Mouse (Mus musculus): ENCODE measurements around the gene Mbtps2.

The Mbtps2 gene

GRCm38 (mm10) chrX:157501871-157502270 is 96.6 kb downstream of the Mbtps2 start:
- no peak for DNase-seq

DNA sequence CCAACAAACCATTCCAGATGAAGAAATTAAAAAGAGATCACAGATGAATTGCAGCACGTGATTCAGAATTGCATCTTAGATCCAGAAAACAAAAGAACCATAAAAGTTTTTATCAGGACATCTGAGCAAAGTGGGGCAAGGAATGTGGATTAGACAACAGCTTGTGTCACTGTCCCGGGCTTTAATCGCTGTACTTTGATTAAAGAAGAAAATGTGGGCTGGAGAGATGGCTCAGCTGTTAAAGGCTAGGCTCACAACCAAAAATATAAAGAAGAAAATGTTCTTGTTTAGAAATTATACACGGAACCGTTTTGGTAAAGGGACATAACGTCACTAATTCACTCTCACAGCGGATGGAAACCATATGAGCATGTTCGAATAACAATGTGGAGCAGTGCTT is 98.5 kb downstream of the Mbtps2 start:
- no peak for DNase-seq

DNA sequence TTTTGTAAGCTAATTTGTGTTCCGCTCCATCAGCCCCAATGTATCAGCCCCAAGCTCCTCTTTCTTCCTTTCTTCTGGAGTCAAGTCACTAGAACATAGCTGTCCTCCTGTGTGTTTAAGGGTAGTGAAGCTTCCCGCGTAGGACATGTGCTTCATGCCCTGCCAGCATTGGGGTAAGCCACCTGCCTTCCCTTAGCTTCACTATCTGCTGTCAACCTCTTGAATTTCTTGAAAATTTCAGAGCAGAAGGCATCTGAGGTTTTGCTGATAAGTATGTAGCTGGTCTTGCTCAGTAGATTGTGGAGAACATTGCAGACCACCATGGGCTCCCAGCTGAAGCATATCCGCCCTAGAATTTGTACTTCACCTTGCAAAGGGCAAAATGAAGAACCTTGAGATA is 105.4 kb downstream of the Mbtps2 start:
- DNase-seq = no peak

DNA sequence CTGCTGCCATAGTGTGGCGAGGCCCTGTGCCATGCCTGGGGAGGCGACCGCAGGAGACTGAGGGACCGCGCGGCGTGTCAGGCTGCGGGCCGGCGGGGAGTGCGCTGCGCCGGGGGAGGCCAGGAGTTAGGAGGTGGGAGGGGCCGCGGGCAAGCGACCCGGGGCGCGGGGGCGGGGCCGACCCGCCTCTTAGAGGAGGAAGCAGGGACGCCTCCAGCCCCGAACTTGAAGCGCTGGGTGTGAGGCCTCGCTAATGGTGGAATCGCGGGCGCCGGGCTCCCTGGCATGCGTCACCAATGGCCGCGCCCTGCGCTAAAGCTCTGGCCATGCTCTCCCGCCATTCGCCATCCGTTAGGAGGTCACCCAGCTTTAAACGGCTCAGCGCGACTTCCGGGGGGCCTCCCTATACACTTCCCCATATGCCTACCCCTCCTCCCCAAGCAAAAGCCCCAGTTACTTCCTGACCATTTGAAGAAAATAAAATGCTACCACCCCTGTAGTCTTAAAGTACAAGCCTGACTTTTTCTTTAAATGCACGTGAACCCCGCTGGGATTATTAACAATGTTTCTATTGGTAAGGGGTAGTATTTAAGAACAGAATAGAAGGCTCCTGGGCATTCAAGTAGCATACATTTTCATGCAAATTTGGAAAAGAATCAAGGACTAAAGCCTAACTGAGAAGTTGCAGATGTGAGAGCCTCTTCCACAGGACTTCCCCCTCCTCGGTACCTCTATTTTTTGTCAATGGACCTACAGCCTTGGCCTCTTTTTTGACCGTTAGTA is 106.4 kb downstream of the Mbtps2 start, which contains the start of gene Sms:
Sms (minus strand) TSS at position 344 of the 783 bp plus-strand sequence.
- DNase-seq = peak; percentile 75

DNA sequence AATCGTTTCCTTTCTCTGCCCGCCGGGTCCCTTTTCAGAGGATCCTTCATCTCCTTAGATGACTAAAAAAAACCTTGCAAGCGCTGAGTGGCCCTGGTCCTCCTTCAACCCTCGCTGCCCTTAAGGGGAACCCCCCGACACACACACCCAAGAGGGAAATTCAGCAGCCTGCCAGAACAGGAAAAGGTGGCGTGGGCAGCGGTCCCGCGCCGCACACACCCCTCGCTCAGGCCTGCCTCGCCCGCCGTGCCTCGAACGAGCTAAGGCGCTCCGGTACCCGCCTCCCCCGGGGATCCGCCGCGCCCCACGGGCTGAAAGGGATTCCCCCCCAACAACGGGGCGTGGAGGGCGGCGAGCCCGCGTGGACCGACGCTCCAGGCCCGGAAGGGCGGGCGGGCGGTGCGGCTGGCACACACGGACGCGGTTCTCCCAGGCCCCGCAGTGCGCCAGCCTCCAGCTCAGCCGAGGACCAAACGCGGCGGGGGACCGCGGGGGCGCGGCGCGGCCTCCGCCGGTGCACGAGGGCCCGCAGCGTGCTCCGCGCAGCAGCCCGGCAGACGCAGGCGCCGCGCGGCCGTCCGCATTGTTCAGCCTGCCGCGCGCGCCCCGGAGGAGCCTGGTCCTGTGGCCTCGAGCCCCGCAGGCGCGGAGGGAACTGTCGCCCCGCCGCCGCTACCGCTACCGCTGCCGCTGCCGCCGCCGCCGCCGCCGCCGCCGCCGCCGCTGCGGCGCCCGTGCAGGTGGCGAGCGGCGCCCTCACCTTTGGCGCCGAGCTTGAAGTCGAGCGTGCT is 107.2 kb downstream of the Mbtps2 start:
- DNase-seq = peak; percentile 7

- DNase-seq = peak; percentile 2
Observed at GRCm38 (mm10) chrX:157490769-157491144, 107.8 kb downstream of the Mbtps2 start.

- DNase-seq = peak; percentile 4
Observed at GRCm38 (mm10) chrX:157489871-157490721, 108.4 kb downstream of the Mbtps2 start.

GRCm38 (mm10) chrX:157488831-157489230 is 109.7 kb downstream of the Mbtps2 start:
- no peak for DNase-seq

DNA sequence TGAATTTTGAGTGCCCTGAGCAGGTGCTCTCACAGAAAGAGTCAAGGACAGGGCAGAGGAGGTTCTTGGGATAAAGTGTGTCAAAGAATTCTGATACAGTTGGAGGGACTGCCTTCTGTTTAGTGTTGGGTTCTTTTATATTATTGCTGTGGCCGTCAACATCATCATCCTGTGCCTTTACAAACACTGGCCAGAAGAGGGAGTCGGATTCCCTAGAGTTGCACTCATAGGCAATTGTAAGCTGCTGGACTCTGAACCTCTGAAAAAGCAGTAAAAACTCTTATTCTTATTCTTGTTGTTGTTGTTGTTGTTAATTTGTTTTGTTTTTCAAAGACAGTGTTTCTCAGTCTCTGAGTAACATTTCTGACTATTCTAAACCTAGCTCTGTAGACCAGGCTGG is 111.8 kb downstream of the Mbtps2 start:
- DNase-seq = peak; percentile 32
